Mouse (Mus musculus) embryonic facial prominence, embryonic 14.5 days (tissue): ENCODE measurements at regions not wholly inside any gene's neighbourhood (a gene's known extent, or its start where the extent isn't known, plus 50 kb on each side); places are given as distances from the start of the nearest gene placed in this dataset.

Experiments used
- ATAC-seq: fragments of 200-750 bp; cut with Nextera tagmentation; 2 replicates; pipeline ENCODE4 v1.8.0; 2017; ENCODE audit warnings: low read depth, moderate number of reproducible peaks, moderate TSS enrichment
- DNase-seq: peaks from one replicate; pipeline ENCODE4 v3.0.0-alpha.2; 2015; ENCODE audit warnings: low spot score
- H3K27ac ChIP-seq: fragments of 300-500 bp; sonication (generic); replicated peaks from 2 replicates; pipeline ENCODE4 v1.5.1; 2014; ENCODE audit warnings: low read depth, mild to moderate bottlenecking, low read length, moderate library complexity
- H3K27me3 ChIP-seq: fragments of 300-500 bp; sonication (generic); replicated peaks from 2 replicates; pipeline ENCODE4 v1.6.1; 2014; ENCODE audit warnings: low read length; ENCODE audit not compliant: control insufficient read depth, insufficient read depth
- H3K36me3 ChIP-seq: fragments of 300-500 bp; sonication (generic); 2 replicates; pipeline ENCODE4 v1.6.1; 2014; ENCODE audit warnings: low read length, mixed read lengths; ENCODE audit not compliant: control insufficient read depth, insufficient read depth
- H3K4me1 ChIP-seq: fragments of 300-500 bp; sonication (generic); 2 replicates; pipeline ENCODE4 v1.6.1; 2014; ENCODE audit warnings: antibody characterized with exemption, low read length; ENCODE audit not compliant: control insufficient read depth, insufficient read depth
- H3K4me2 ChIP-seq: fragments of 300-500 bp; sonication (generic); 2 replicates; pipeline ENCODE4 v1.6.1; 2014; ENCODE audit warnings: low read depth, mild to moderate bottlenecking, low read length, moderate library complexity, mixed read lengths
- H3K4me3 ChIP-seq: fragments of 300-500 bp; sonication (generic); 2 replicates; pipeline ENCODE4 v1.5.1; 2014; ENCODE audit warnings: low read depth, mild to moderate bottlenecking, low read length
- H3K9ac ChIP-seq: fragments of 300-500 bp; sonication (generic); 2 replicates; pipeline ENCODE4 v1.6.1; 2014; ENCODE audit warnings: low read depth, mild to moderate bottlenecking, low read length, moderate library complexity, mixed read lengths
- H3K9me3 ChIP-seq: fragments of 300-500 bp; sonication (generic); 2 replicates; pipeline ENCODE4 v1.6.1; 2016; ENCODE audit warnings: low read length; ENCODE audit not compliant: control insufficient read depth
- WGBS: fragments of 180-500 bp; shearing (Covaris S2); extraction: QIAGEN DNeasy Blood & Tissue Kit; methylation state at CpG from one replicate; pipeline ENCODE4 v1.1.7; 2014; 5-methylcytosine and 5-hydroxymethylcytosine counted together

GRCm38 (mm10) chr3:141051685-141052084 is 160.5 kb downstream of the Pdha2 start:
- Histone ChIP-seq H3K4me1 (no peaks in the 10 kb centered on the region), H3K9me3 (no peaks in the 10 kb centered on the region), H3K27me3 (no peaks in the 10 kb centered on the region), H3K27ac (no peak overlapping the region), H3K36me3 (no peaks in the 10 kb centered on the region), H3K4me3 (no peak overlapping the region), H3K4me2 (no peak overlapping the region), H3K9ac (no peak overlapping the region)
- no peak for DNase-seq
- 79% methylated on average over 2 of the region's 2 CpGs for WGBS
- ATAC-seq: no peak

- H3K4me3 ChIP-seq: no peak overlapping the region
- ATAC-seq: no peak
- no peaks in the 10 kb centered on the region for H3K4me1 ChIP-seq
- 67% methylated on average over 1 of the region's 1 CpGs for WGBS
- no peak overlapping the region for H3K9ac ChIP-seq
- no peaks in the 10 kb centered on the region for H3K27me3 ChIP-seq
- no peak overlapping the region for H3K27ac ChIP-seq
- no peaks in the 10 kb centered on the region for H3K9me3 ChIP-seq
- H3K4me2 ChIP-seq: no peak overlapping the region
- no peak for DNase-seq
- H3K36me3 ChIP-seq: no peaks in the 10 kb centered on the region
These were observed 197.9 kb downstream of the Pdha2 start for GRCm38 (mm10) chr3:141014262-141014547.

GRCm38 (mm10) chr3:141013521-141014261 is 198.5 kb downstream of the Pdha2 start:
- no peak for DNase-seq
- no peaks in the 10 kb centered on the region for H3K9me3 ChIP-seq
- H3K4me1 ChIP-seq: no peaks in the 10 kb centered on the region
- no peak overlapping the region for H3K4me2 ChIP-seq
- no peaks in the 10 kb centered on the region for H3K27me3 ChIP-seq
- no peak overlapping the region for H3K27ac ChIP-seq
- H3K9ac ChIP-seq: no peak overlapping the region
- 69% methylated on average over 8 of the region's 8 CpGs for WGBS
- ATAC-seq: no peak
- H3K4me3 ChIP-seq: no peak overlapping the region
- no peaks in the 10 kb centered on the region for H3K36me3 ChIP-seq

- Histone ChIP-seq H3K27ac (no peak overlapping the region), H3K4me3 (no peak overlapping the region), H3K9ac (no peak overlapping the region), H3K36me3 (no peaks in the 10 kb centered on the region), H3K4me2 (no peak overlapping the region), H3K9me3 (no peaks in the 10 kb centered on the region), H3K27me3 (no peaks in the 10 kb centered on the region), H3K4me1 (no peaks in the 10 kb centered on the region)
- WGBS: 79% methylated on average over 1 of the region's 1 CpGs
- DNase-seq (no peak), ATAC-seq (no peak)
These were observed 199.2 kb downstream of the Pdha2 start for GRCm38 (mm10) chr3:141012976-141013375.

- Histone ChIP-seq H3K9me3 (no peaks in the 10 kb centered on the region), H3K4me1 (no peaks in the 10 kb centered on the region), H3K27ac (no peak overlapping the region), H3K4me2 (no peak overlapping the region), H3K36me3 (no peaks in the 10 kb centered on the region), H3K4me3 (no peak overlapping the region), H3K9ac (no peak overlapping the region), H3K27me3 (no peaks in the 10 kb centered on the region)
- DNase-seq (no peak), ATAC-seq (no peak)
- WGBS: 79% methylated on average over 2 of the region's 2 CpGs
These were observed 203.4 kb downstream of the Pdha2 start for GRCm38 (mm10) chr3:141008792-141009191.

- H3K36me3 ChIP-seq: no peaks in the 10 kb centered on the region
- DNase-seq: peak; percentile 45
- H3K4me2 ChIP-seq: no peak overlapping the region
- H3K4me1 ChIP-seq: no peaks in the 10 kb centered on the region
- H3K9me3 ChIP-seq: no peaks in the 10 kb centered on the region
- ATAC-seq: no peak
- 29% methylated on average over 3 of the region's 3 CpGs for WGBS
- no peak overlapping the region for H3K27ac ChIP-seq
- H3K4me3 ChIP-seq: no peak overlapping the region
- no peaks in the 10 kb centered on the region for H3K27me3 ChIP-seq
- no peak overlapping the region for H3K9ac ChIP-seq
These were observed 206.3 kb downstream of the Pdha2 start for GRCm38 (mm10) chr3:141005885-141006284.

- H3K4me2 ChIP-seq: no peak overlapping the region
- H3K4me1 ChIP-seq: no peaks in the 10 kb centered on the region
- no peaks in the 10 kb centered on the region for H3K36me3 ChIP-seq
- no peak overlapping the region for H3K27ac ChIP-seq
- H3K9me3 ChIP-seq: no peaks in the 10 kb centered on the region
- no peak for ATAC-seq
- no peak overlapping the region for H3K9ac ChIP-seq
- no peaks in the 10 kb centered on the region for H3K27me3 ChIP-seq
- DNase-seq: no peak
- WGBS: 76% methylated on average over 2 of the region's 2 CpGs
- no peak overlapping the region for H3K4me3 ChIP-seq
These were observed 208.6 kb downstream of the Pdha2 start for GRCm38 (mm10) chr3:141003561-141003960.

GRCm38 (mm10) chr3:140988247-140988646 is 223.9 kb downstream of the Pdha2 start:
- Histone ChIP-seq H3K27ac (no peak overlapping the region), H3K4me1 (no peaks in the 10 kb centered on the region), H3K9me3 (no peaks in the 10 kb centered on the region), H3K4me3 (no peak overlapping the region), H3K27me3 (no peaks in the 10 kb centered on the region), H3K4me2 (no peak overlapping the region), H3K9ac (no peak overlapping the region), H3K36me3 (no peaks in the 10 kb centered on the region)
- no peak for DNase-seq
- WGBS: 73% methylated on average over 5 of the region's 5 CpGs
- no peak for ATAC-seq

- H3K9ac ChIP-seq: no peak overlapping the region
- 38% methylated on average over 6 of the region's 6 CpGs for WGBS
These were observed 238.6 kb downstream of the Pdha2 start for GRCm38 (mm10) chr3:140973519-140973918.

More at GRCm38 (mm10) chr3:140973519-140973918, 238.6 kb downstream of the Pdha2 start:
- Histone ChIP-seq H3K27me3 (no peaks in the 10 kb centered on the region), H3K4me3 (no peak overlapping the region), H3K4me2 (no peak overlapping the region), H3K27ac (no peak overlapping the region), H3K36me3 (no peaks in the 10 kb centered on the region), H3K4me1 (no peaks in the 10 kb centered on the region), H3K9me3 (no peaks in the 10 kb centered on the region)
- DNase-seq (no peak), ATAC-seq (no peak)
